Mouse (Mus musculus) olfactory bulb, adult 2 months (tissue): ENCODE data around the gene Cer1. TPM values are rescaled to one million over a fixed set of nuclear protein-coding genes. Genes with fewer than 3 reads are reported as not detected.

Source experiments
- H3K27ac ChIP-seq: fragments of 200-500 bp; 2 replicates; pipeline ENCODE4 v1.5.1; 2012; ENCODE audit warnings: low read depth, low read length; ENCODE audit not compliant: insufficient read depth
- H3K4me1 ChIP-seq: fragments of 200-500 bp; 2 replicates; pipeline ENCODE4 v1.6.1; 2012; ENCODE audit warnings: low read length; ENCODE audit not compliant: control insufficient read depth, insufficient read depth
- H3K4me3 ChIP-seq: fragments of 200-500 bp; 2 replicates; pipeline ENCODE4 v1.5.1; 2012; ENCODE audit warnings: mild to moderate bottlenecking, low read depth, low read length, moderate library complexity; ENCODE audit not compliant: insufficient read depth
- CTCF ChIP-seq: fragments of 200-500 bp; IDR thresholded peaks from 2 replicates; pipeline ENCODE4 v1.5.1; 2012; ENCODE audit warnings: low read depth, mild to moderate bottlenecking, low read length, moderate library complexity; ENCODE audit not compliant: insufficient read depth
- POLR2A ChIP-seq: fragments of 200-500 bp; IDR thresholded peaks from 2 replicates; pipeline ENCODE4 v1.6.1; 2012; ENCODE audit warnings: mild to moderate bottlenecking, low read depth, low read length, moderate library complexity; ENCODE audit not compliant: insufficient read depth
- WGBS: fragments of 180-500 bp; shearing (Covaris S2); methylation state at CpG from one replicate; pipeline ENCODE4 v1.1.7; 2018; 5-methylcytosine and 5-hydroxymethylcytosine counted together
- polyA plus RNA-seq: library from polyadenylated mRNA; stranded (reverse); fragments of >200 nt; gene quantifications from 2 replicates; pipeline ENCODE4 v1.2.4, GENCODE M21; 2012; ENCODE audit warnings: low replicate concordance; ENCODE audit not compliant: missing spikeins, insufficient read depth, insufficient read length

The Cer1 gene
- polyA plus RNA-seq, 1 experiment, result not detected

GRCm38 (mm10) chr4:82856986-82857385 is 28.0 kb downstream of the Cer1 start:
- H3K27ac ChIP-seq, result no peak overlapping the region
- peaks cover 2% of the 10 kb centered on the region; the same call in 1 of the 2 replicates for H3K4me1 ChIP-seq
- 75% methylated on average over 3 of the region's 3 CpGs for WGBS
- H3K4me3 ChIP-seq, result no peak overlapping the region
- TF ChIP-seq POLR2A (no peak), CTCF (no peak)

GRCm38 (mm10) chr4:82853809-82854208 is 31.1 kb downstream of the Cer1 start:
- no peak overlapping the region for H3K27ac ChIP-seq
- TF ChIP-seq CTCF (no peak), POLR2A (no peak)
- 86% methylated on average over 2 of the region's 2 CpGs for WGBS

GRCm38 (mm10) chr4:82848552-82849234 is 36.3 kb downstream of the Cer1 start:
- Histone ChIP-seq H3K4me3 (no peak overlapping the region), H3K4me1 (peaks cover 4% of the 10 kb centered on the region; the same call in 1 of the 2 replicates), H3K27ac (no peak overlapping the region)
- TF ChIP-seq POLR2A (no peak), CTCF (no peak)
- WGBS, result 43% methylated on average over 5 of the region's 5 CpGs

More at GRCm38 (mm10) chr4:82853809-82854208, 31.1 kb downstream of the Cer1 start:
- Histone ChIP-seq H3K4me1 (peaks cover 5% of the 10 kb centered on the region; the same call in 1 of the 2 replicates), H3K4me3 (no peak overlapping the region)

GRCm38 (mm10) chr4:82837526-82838240 is 47.3 kb downstream of the Cer1 start:
- Histone ChIP-seq H3K27ac (no peak overlapping the region), H3K4me1 (no peaks in the 10 kb centered on the region), H3K4me3 (no peak overlapping the region)
- TF ChIP-seq CTCF (no peak), POLR2A (no peak)
- WGBS, result 67% methylated on average over 3 of the region's 3 CpGs

Other genes starting within 250 kb of the Cer1 start
- gene Nfib, start 179.4 kb downstream of the Cer1 start, polyA plus RNA-seq, result not detected in 2 replicates
- gene Zdhhc21, start 25.2 kb downstream of the Cer1 start, polyA plus RNA-seq, result 52.1 TPM in 1 of 2 replicates, not detected in the other
- not detected in 2 replicates for gene Frem1, start 167.2 kb upstream of the Cer1 start, polyA plus RNA-seq